ENCODE assay signal across 8 mouse cellular contexts in genomic region chr8:110629245-110630063, GRCm38 (mm10). TPM values are rescaled to one million over a fixed set of nuclear protein-coding genes. Genes with fewer than 3 reads are reported as not detected.
DNase-seq lines count a peak whose midpoint lies in the region; ATAC-seq and TF ChIP-seq lines count a peak whose summit lies in the region.

No protein-coding gene starts in this region.

- 0 out of 2 replicates have a peak, but pooled peaks have one; percentile 57 for ATAC-seq in erythroid progenitor cell, adult 5-6 weeks (replicated peaks; ENCODE audit: low FRiP score, poor library complexity, severe bottlenecking)
- no peak for ATAC-seq in midbrain, postnatal 0 days (ENCODE audit: low FRiP score)
- ATAC-seq in inflammation-experienced regulatory T-cells, adult 6 months = no peak

- 64% methylated on average over 9 of the region's 9 CpGs for WGBS in kidney, adult 2 months
- 60% methylated on average over 9 of the region's 9 CpGs for WGBS in midbrain, postnatal 0 days

- no peak for TF ChIP-seq POLR2A in kidney, adult 2 months (IDR thresholded peaks at IDR 0.05; ENCODE audit: low read depth, low read length)
- no peak for TF ChIP-seq POLR2A in MEL (IDR thresholded peaks at IDR 0.05; ENCODE audit: control insufficient read depth in 1 of 2, insufficient read depth in 1 of 2, low read depth in 1 of 2, low read length in 2 of 2, poor library complexity in 1 of 2)
- TF ChIP-seq POLR2A in brain, embryonic 14.5 days (IDR thresholded peaks at IDR 0.05; ENCODE audit: borderline replicate concordance, extremely low read depth, insufficient read depth, insufficient read length, poor library complexity, severe bottlenecking) = no peak

- H3K4me3 ChIP-seq in kidney, adult 2 months (ENCODE audit: insufficient read depth, low read depth, low read length) = no peak overlapping the region
- H3K4me3 ChIP-seq in MEL (ENCODE audit: control insufficient read depth in 1 of 2, insufficient read depth in 1 of 2, low read depth in 2 of 2, low read length in 2 of 2) = no peak overlapping the region
- H3K4me3 ChIP-seq in midbrain, postnatal 0 days (ENCODE audit: low read depth, low read length) = no peak overlapping the region

- peak; percentile 56 for DNase-seq in kidney, adult 2 months
- no peak for DNase-seq in kidney, adult 11 months
- DNase-seq in MEL (ENCODE audit: low read depth, low spot score) = peak; percentile 72
- DNase-seq in brain, embryonic 14.5 days (ENCODE audit: low read depth) = peak; percentile 45
- DNase-seq in left cerebral cortex, postnatal 4 days = peak; percentile 64
- peak; percentile 69 for DNase-seq in midbrain, postnatal 0 days (ENCODE audit: low spot score)

- H3K27me3 ChIP-seq in kidney, adult 2 months (replicated peaks; ENCODE audit: control insufficient read depth, insufficient read depth, low read length) = no peaks in the 10 kb centered on the region
- no peaks in the 10 kb centered on the region for H3K27me3 ChIP-seq in MEL (ENCODE audit: control insufficient read depth in 1 of 2, insufficient read depth in 2 of 2, low read length in 2 of 2)
- H3K27me3 ChIP-seq in midbrain, postnatal 0 days (ENCODE audit: insufficient read depth, low read length) = no peaks in the 10 kb centered on the region

- TF ChIP-seq RAD21 in MEL (IDR thresholded peaks at IDR 0.05; ENCODE audit: low read depth, low read length) = peak; percentile 27

- H3K79me2 ChIP-seq in MEL (ENCODE audit: control insufficient read depth, insufficient read depth, low read length, poor library complexity) = peaks cover 39% of the 10 kb centered on the region

- intact Hi-C loops in left cerebral cortex, postnatal 4 days (cut with DNase I) = no loop called here

- no peak for TF ChIP-seq EP300 in MEL (IDR thresholded peaks at IDR 0.05; ENCODE audit: low read depth in 1 of 2, low read length in 2 of 2)

- H3K27ac ChIP-seq in kidney, adult 2 months (ENCODE audit: insufficient read depth, low read depth, low read length) = no peak overlapping the region
- H3K27ac ChIP-seq in MEL (ENCODE audit: control insufficient read depth, low read depth, low read length) = no peak overlapping the region
- no peak overlapping the region for H3K27ac ChIP-seq in midbrain, postnatal 0 days (ENCODE audit: low read depth, low read length)

- peak; percentile 60 for TF ChIP-seq CTCF in kidney, adult 2 months (conservative IDR thresholded peaks at IDR 0.05; ENCODE audit: insufficient read depth, insufficient read length, low read depth, low read length)
- peak; percentile 52 to 76 (median 74) for TF ChIP-seq CTCF in MEL (IDR thresholded peaks at IDR 0.05 in 2 of 3, conservative IDR thresholded peaks at IDR 0.05 in 1 of 3; ENCODE audit: control insufficient read depth in 1 of 3, insufficient read depth in 1 of 3, low read depth in 2 of 3, low read length in 3 of 3, poor library complexity in 1 of 3, severe bottlenecking in 1 of 3)
- peak; percentile 67 for TF ChIP-seq CTCF in brain, embryonic 14.5 days (IDR thresholded peaks at IDR 0.05; ENCODE audit: borderline replicate concordance, extremely low read depth, insufficient read depth, insufficient read length)
- peak; percentile 77 for TF ChIP-seq CTCF in midbrain, postnatal 0 days (IDR thresholded peaks at IDR 0.05)

- no peak overlapping the region for H3K9ac ChIP-seq in MEL (ENCODE audit: control insufficient read depth, low read depth, low read length, poor library complexity, severe bottlenecking)
- H3K9ac ChIP-seq in midbrain, postnatal 0 days (replicated peaks; ENCODE audit: low read length, poor library complexity, severe bottlenecking) = no peak overlapping the region; the same call in 1 of the 2 replicates

- no peaks in the 10 kb centered on the region for H3K4me1 ChIP-seq in kidney, adult 2 months (ENCODE audit: control insufficient read depth, insufficient read depth, low read length)
- H3K4me1 ChIP-seq in MEL (ENCODE audit: control insufficient read depth in 1 of 2, insufficient read depth in 2 of 2, low read length in 2 of 2) = no peaks in the 10 kb centered on the region
- H3K4me1 ChIP-seq in midbrain, postnatal 0 days (ENCODE audit: insufficient read depth, low read length) = no peaks in the 10 kb centered on the region

- no peaks in the 10 kb centered on the region for H3K9me3 ChIP-seq in MEL (replicated peaks; ENCODE audit: insufficient read depth, low read length)
- no peaks in the 10 kb centered on the region for H3K9me3 ChIP-seq in midbrain, postnatal 0 days (ENCODE audit: low read length)

- 0 out of 2 replicates have a peak, but pooled peaks cover 1% of the 10 kb centered on the region for H3K36me3 ChIP-seq in kidney, adult 2 months (ENCODE audit: control insufficient read depth, insufficient read depth, low read length)
- H3K36me3 ChIP-seq in MEL (ENCODE audit: control insufficient read depth in 1 of 2, insufficient read depth in 2 of 2, low read length in 2 of 2) = peaks cover 0 to 4% of the 10 kb centered on the region in 2 experiments; a peak in 3 of 4 replicates
- peaks cover 21% of the 10 kb centered on the region for H3K36me3 ChIP-seq in midbrain, postnatal 0 days (ENCODE audit: insufficient read depth, low read length)

- H3K4me2 ChIP-seq in midbrain, postnatal 0 days (ENCODE audit: low read depth, low read length, poor library complexity, severe bottlenecking) = no peak overlapping the region

TF ChIP-seq in MEL, 35 proteins besides CTCF, POLR2A, EP300 and RAD21:
- 0 out of 2 replicates have a peak, but pooled peaks have one; percentile 14 for TF ChIP-seq SMC3 (IDR thresholded peaks at IDR 0.05; ENCODE audit: low read depth, low read length)
- TF ChIP-seq CHD2 (IDR thresholded peaks at IDR 0.05; ENCODE audit: low read length) = no peak
- TF ChIP-seq MEF2A (IDR thresholded peaks at IDR 0.05; ENCODE audit: extremely low read depth, insufficient replicate concordance, low read depth, low read length, poor library complexity, severe bottlenecking) = no peak

RNA-seq across cellular contexts. Expression of gene Vac14, which starts 11.1 kb away (rescaled TPM):
- 36.8 and 39.1 TPM in 2 replicates for polyA plus RNA-seq in kidney, adult 2 months (2012; rRNA removed)
- total RNA-seq in MEL (2012; rRNA removed) = 31.1 and 31.7 TPM in 2 replicates
- 10 to 100 TPM in 1 of 2 experiments, not detected in 1; 86.0 TPM for polyA plus RNA-seq in MEL (2012; ENCODE audit: insufficient read depth in 1 of 2, insufficient read length in 2 of 2, low read depth in 1 of 2, low replicate concordance in 2 of 2, missing spikeins in 1 of 2)
- 45.9 and 48.6 TPM in 2 replicates for polyA plus RNA-seq in brain, embryonic 14.5 days (2012; rRNA removed)
- 12.6 and 24.3 TPM in 2 replicates for total RNA-seq in erythroid progenitor cell, adult 5-6 weeks (2015; ENCODE audit: low replicate concordance)
- total RNA-seq in erythroid progenitor cell, adult 5-6 weeks (2017; ENCODE audit: low replicate concordance) = 8.6 and 12.6 TPM in 2 replicates
- 10 to 100 TPM; 47.3 to 49.0 TPM for total RNA-seq in left cerebral cortex, postnatal 4 days (2021)
- 44.9 and 45.9 TPM in 2 replicates for total RNA-seq in midbrain, postnatal 0 days (2014; rRNA removed)
- 26.7 and 27.2 TPM in 2 replicates for polyA plus RNA-seq in midbrain, postnatal 0 days (2015; fragmentation: Nextera tagmentation; extraction: Ambion mirVana)
- 1 to 10 TPM; 5.6 to 7.8 (median 6.3) TPM for polyA plus RNA-seq in inflammation-experienced regulatory T-cells, adult 6 months (2017; shearing (Covaris generic))
